Mouse (Mus musculus) gastrocnemius, postnatal 25 days (tissue): ENCODE data around the gene Gm10203. TPM values are rescaled to one million over a fixed set of nuclear protein-coding genes. Genes with fewer than 3 reads are reported as not detected.

Experiments used
- total RNA-seq, 2 experiments: library from RNA; stranded (reverse); gene quantifications; 1 replicate in 1 of 2; 2 replicates in 1 of 2; pipeline ENCODE4 v1.2.3; 2021

Gene Gm10203
- total RNA-seq, 2 experiments from 2014 or later: not detected

Other genes starting within 250 kb of the Gm10203 start
- gene Caprin2, start 233.9 kb upstream of the Gm10203 start, total RNA-seq: 1 to 10 TPM; 3.4 to 4.2 TPM
- gene Sinhcaf, start 183.7 kb upstream of the Gm10203 start, total RNA-seq: 1 to 10 TPM in 1 of 2 experiments, under 1 TPM in 1; 0.95 to 2.7 TPM
- gene Dennd5b, start 28.5 kb upstream of the Gm10203 start, total RNA-seq: 1 to 10 TPM; 5.1 to 5.2 TPM
- gene Etfbkmt, start 9.7 kb downstream of the Gm10203 start, total RNA-seq: 10 to 100 TPM in 1 of 2 experiments, 1 to 10 TPM in 1; 7.7 to 11.1 TPM
- 10 to 100 TPM; 11.4 to 11.6 TPM for gene Amn1, start 58.5 kb downstream of the Gm10203 start, total RNA-seq
- gene Resf1, start 179.2 kb downstream of the Gm10203 start, total RNA-seq: 10 to 100 TPM; 12.1 to 21.7 TPM